Mouse (Mus musculus): ENCODE measurements around the gene Stk32b. TPM values are rescaled to one million over a fixed set of nuclear protein-coding genes. Genes with fewer than 3 reads are reported as not detected.

Gene Stk32b
- total RNA-seq (2023), result not detected

GRCm38 (mm10) chr5:37716505-37717372, at the start of gene Stk32b:
Gene Stk32b, minus strand, starts transcription at chr5:37717171.

GRCm38 (mm10) chr5:37735224-37735623, 18.3 kb upstream of the Stk32b start, which contains the start of gene Cytl1:
Gene Cytl1, plus strand, starts transcription at chr5:37735519.

Other genes with a start within 250 kb of the Stk32b start
- not detected for gene Cytl1, start 18.3 kb upstream of the Stk32b start, total RNA-seq (2023)
- gene Msx1, start 107.4 kb upstream of the Stk32b start, total RNA-seq (2023), result not detected